Mouse (Mus musculus): ENCODE results near the gene Tm4sf5.
"Not testable (repeated sequence)": the region's sequence is repeated elsewhere in the genome, so short reads cannot be mapped to it uniquely, and the experiment has no call there.

Tm4sf5 gene

GRCm38 (mm10) chr11:70504970-70505369, at the start of gene Tm4sf5:
TSS of gene Tm4sf5 (plus strand) at chr11:70505244.
- CTCF ChIA-PET: interaction anchor here (0.6 kb wide), 1 partner anchor 56 kb away, joined by 5 read pairs; no protein-coding TSS in a partner anchor

- CTCF ChIA-PET: no interaction called here
These were observed 46.1 kb upstream of the Tm4sf5 start, which contains the start of gene Zmynd15 for GRCm38 (mm10) chr11:70458688-70459600. TSS of gene Zmynd15 (plus strand) at chr11:70459433.

- CTCF ChIA-PET: no interaction called here
These were observed 45.4 kb upstream of the Tm4sf5 start, which contains the start of gene Cxcl16 for GRCm38 (mm10) chr11:70459601-70460101. TSS of gene Cxcl16 (minus strand) at chr11:70459984.

- CTCF ChIA-PET: no interaction called here
These were observed 41.1 kb upstream of the Tm4sf5 start for GRCm38 (mm10) chr11:70463970-70464369.

GRCm38 (mm10) chr11:70465211-70465610, 39.8 kb upstream of the Tm4sf5 start:
- CTCF ChIA-PET: interaction anchor here (1.0 kb wide), 1 partner anchor 15 kb away, joined by 3 read pairs; no protein-coding TSS in a partner anchor

- CTCF ChIA-PET: no interaction called here
These were observed 39.2 kb upstream of the Tm4sf5 start for GRCm38 (mm10) chr11:70465824-70466223.

- CTCF ChIA-PET: no interaction called here
These were observed 37.0 kb upstream of the Tm4sf5 start for GRCm38 (mm10) chr11:70467902-70468619.

GRCm38 (mm10) chr11:70469764-70470163, 35.3 kb upstream of the Tm4sf5 start:
- CTCF ChIA-PET: no interaction called here

- CTCF ChIA-PET: no interaction called here
These were observed 32.3 kb upstream of the Tm4sf5 start for GRCm38 (mm10) chr11:70472716-70473115.

GRCm38 (mm10) chr11:70473291-70473690, 31.8 kb upstream of the Tm4sf5 start:
- CTCF ChIA-PET: not testable (repeated sequence)

- CTCF ChIA-PET: no interaction called here
These were observed 30.0 kb upstream of the Tm4sf5 start for GRCm38 (mm10) chr11:70474872-70475534.

- CTCF ChIA-PET: interaction anchor here (0.6 kb wide), 1 partner anchor 38 kb away, joined by 3 read pairs; no protein-coding TSS in a partner anchor
These were observed 19.5 kb upstream of the Tm4sf5 start for GRCm38 (mm10) chr11:70485498-70485897.

GRCm38 (mm10) chr11:70487816-70488215, 17.2 kb upstream of the Tm4sf5 start:
- CTCF ChIA-PET: no interaction called here

GRCm38 (mm10) chr11:70489138-70489537, 15.9 kb upstream of the Tm4sf5 start:
- CTCF ChIA-PET: interaction anchor here (0.5 to 0.6 kb wide), 3 partner anchors 8 to 28 kb away, joined by 4 read pairs; no protein-coding TSS in a partner anchor

GRCm38 (mm10) chr11:70489684-70490083, 15.4 kb upstream of the Tm4sf5 start:
- CTCF ChIA-PET: no interaction called here

GRCm38 (mm10) chr11:70499566-70500475, 5.2 kb upstream of the Tm4sf5 start:
- CTCF ChIA-PET: interaction anchor here (0.6 kb wide), 1 partner anchor 236 kb away, joined by 5 read pairs; no protein-coding TSS in a partner anchor

GRCm38 (mm10) chr11:70500476-70500812, 4.6 kb upstream of the Tm4sf5 start:
- CTCF ChIA-PET: interaction anchor here (0.6 kb wide), 1 partner anchor 235 kb away, joined by 5 read pairs; no protein-coding TSS in a partner anchor

GRCm38 (mm10) chr11:70502018-70502417, 3.0 kb upstream of the Tm4sf5 start:
- CTCF ChIA-PET: no interaction called here

GRCm38 (mm10) chr11:70506385-70506784, 1.3 kb downstream of the Tm4sf5 start:
- CTCF ChIA-PET: interaction anchor here (0.6 kb wide), 2 partner anchors 74 to 808 kb away, joined by 3 read pairs; no protein-coding TSS in a partner anchor

- CTCF ChIA-PET: interaction anchor here (0.6 to 1.3 kb wide), 6 partner anchors 29 to 808 kb away, joined by 3 to 5 read pairs (median 3); partner anchors contain the start of gene Arrb2
These were observed 2.0 kb downstream of the Tm4sf5 start for GRCm38 (mm10) chr11:70506962-70507515.
